ENCODE assay signal across 9 mouse cellular contexts in the genomic region with DNA sequence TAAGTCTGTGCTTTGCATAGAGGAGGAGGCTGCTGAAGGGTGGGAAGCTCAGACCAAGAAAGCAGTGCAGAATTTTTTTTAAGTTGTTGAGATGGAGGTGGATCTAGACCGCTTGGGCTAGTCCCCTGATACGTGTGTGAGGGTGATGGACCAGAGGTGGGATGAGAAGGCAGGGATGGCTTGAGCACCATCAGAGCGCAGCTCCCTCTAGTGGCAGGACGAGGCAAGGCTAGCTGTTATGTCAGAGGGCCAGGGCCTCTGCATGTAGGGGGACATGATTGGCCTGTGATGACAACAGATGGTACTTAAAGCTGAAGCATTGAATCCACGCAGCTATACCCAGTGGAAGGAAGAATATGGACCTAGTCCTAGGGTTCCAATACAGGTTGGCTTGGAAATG. TPM values are rescaled to one million over a fixed set of nuclear protein-coding genes. Genes with fewer than 3 reads are reported as not detected.
DNase-seq lines count a peak whose midpoint lies in the region; ATAC-seq and TF ChIP-seq lines count a peak whose summit lies in the region.
"Had no signal": no experiment of that assay in that cellular context is flagged by ENCODE, and none has a peak within 500 bp of the region (broad histone marks: within the 10 kb centered on the region; RNA-seq: fewer than 3 reads in every experiment).

No protein-coding gene starts in this region.

- H3K9ac ChIP-seq in heart, adult 2 months (ENCODE audit: low read depth, low read length): no peak overlapping the region
- H3K9ac ChIP-seq: embryonic facial prominence, embryonic 13.5 days had no signal

- peak in 1 of 2 experiments; percentile 32 for DNase-seq in heart, adult 2 months
- DNase-seq in heart, embryonic 10.5 days (ENCODE audit: low spot score): no peak
- peak; percentile 75 for DNase-seq in ZHBTc4 (ENCODE audit: low read depth, low spot score)
- DNase-seq in lung, postnatal 36 days: peak; percentile 49
- no peak for DNase-seq in cerebellum, adult 11-12 months
- no peak for DNase-seq in ovary, postnatal 14 days (ENCODE audit: low spot score)

- H3K9me3 ChIP-seq in heart, embryonic 10.5 days: no peaks in the 10 kb centered on the region
- H3K9me3 ChIP-seq: embryonic facial prominence, embryonic 13.5 days had no signal

- H3K27ac ChIP-seq in heart, adult 2 months: no peak overlapping the region
- H3K27ac ChIP-seq in heart, embryonic 10.5 days: no peak overlapping the region
- H3K27ac ChIP-seq: embryonic facial prominence, embryonic 13.5 days had no signal

- TF ChIP-seq CTCF in heart, adult 2 months (IDR thresholded peaks at IDR 0.05): peak; percentile 75
- TF ChIP-seq CTCF in C2C12 (IDR thresholded peaks at IDR 0.05; ENCODE audit: control insufficient read depth, insufficient read depth, insufficient read length): peak; percentile 53

- ATAC-seq in granulocyte monocyte progenitor cell, adult 5-6 weeks (replicated peaks; ENCODE audit: poor library complexity, severe bottlenecking): peak; percentile 45

- H3K79me3 ChIP-seq in C2C12 (ENCODE audit: low read depth): peaks cover 3% of the 10 kb centered on the region

- 60% methylated on average over 5 of the region's 5 CpGs for WGBS in heart, adult 2 months
- 56% methylated on average over 5 of the region's 5 CpGs for WGBS in heart, embryonic 10.5 days

- no peaks in the 10 kb centered on the region for H3K4me1 ChIP-seq in heart, adult 2 months (ENCODE audit: control insufficient read depth, insufficient read depth, low read length)
- H3K4me1 ChIP-seq in heart, embryonic 10.5 days: peaks cover 11% of the 10 kb centered on the region; the same call in 1 of the 2 replicates
- H3K4me1 ChIP-seq: embryonic facial prominence, embryonic 13.5 days had no signal

- H3K27me3 ChIP-seq in heart, adult 2 months (ENCODE audit: control insufficient read depth, insufficient read depth, low read length): no peaks in the 10 kb centered on the region
- H3K27me3 ChIP-seq in heart, embryonic 10.5 days (ENCODE audit: insufficient read depth, poor library complexity, severe bottlenecking): no peaks in the 10 kb centered on the region
- H3K27me3 ChIP-seq in C2C12 (ENCODE audit: control insufficient read depth, insufficient read depth, insufficient read length): no peaks in the 10 kb centered on the region
- H3K27me3 ChIP-seq: embryonic facial prominence, embryonic 13.5 days had no signal

- TF ChIP-seq EP300 in heart, adult 2 months (IDR thresholded peaks at IDR 0.05; ENCODE audit: insufficient read depth, low read depth, low read length): no peak

- TF ChIP-seq POLR2A in heart, adult 2 months (IDR thresholded peaks at IDR 0.05; ENCODE audit: insufficient read depth, low read depth, low read length): no peak

- intact Hi-C loops in heart, adult 2 months (cut with DNase I): loop anchor here (10.0 kb wide), 1 partner anchor 245 kb away; no protein-coding TSS in a partner anchor

- H3ac ChIP-seq in C2C12 (ENCODE audit: control insufficient read depth, insufficient read length, low read depth): no peak overlapping the region

- no peak overlapping the region for H3K4me3 ChIP-seq in heart, adult 2 months
- H3K4me3 ChIP-seq in heart, embryonic 10.5 days: no peak overlapping the region
- no peak overlapping the region for H3K4me3 ChIP-seq in C2C12 (ENCODE audit: insufficient read depth, poor library complexity, severe bottlenecking)
- H3K4me3 ChIP-seq: embryonic facial prominence, embryonic 13.5 days had no signal

- H3K36me3 ChIP-seq in heart, adult 2 months (ENCODE audit: control insufficient read depth, insufficient read depth, low read length): no peaks in the 10 kb centered on the region
- H3K36me3 ChIP-seq in heart, embryonic 10.5 days: peaks cover 15% of the 10 kb centered on the region; the same call in 1 of the 2 replicates
- H3K36me3 ChIP-seq in C2C12 (ENCODE audit: control insufficient read depth, insufficient read depth): no peaks in the 10 kb centered on the region

- H3K79me2 ChIP-seq in heart, adult 2 months (replicated peaks; ENCODE audit: control insufficient read depth, insufficient read depth, low read length): no peaks in the 10 kb centered on the region
- peaks cover 24% of the 10 kb centered on the region for H3K79me2 ChIP-seq in C2C12 (ENCODE audit: control insufficient read depth, insufficient read depth)

TF ChIP-seq in C2C12, 6 proteins besides CTCF, POLR2A, EP300 and RAD21:
- no peak for TF ChIP-seq MAX (IDR thresholded peaks at IDR 0.05)
- no peak for TF ChIP-seq CEBPB (IDR thresholded peaks at IDR 0.05; ENCODE audit: low read depth)
- TF ChIP-seq MYOG (IDR thresholded peaks at IDR 0.05; ENCODE audit: control insufficient read depth, extremely low read depth, insufficient read length): no peak
- TF ChIP-seq USF1 (IDR thresholded peaks at IDR 0.05; ENCODE audit: low read depth): no peak
- no peak for TF ChIP-seq MYOD1 (IDR thresholded peaks at IDR 0.05; ENCODE audit: control insufficient read depth, insufficient read length, low read depth)
- no peak for TF ChIP-seq FOSL1 (IDR thresholded peaks at IDR 0.05; ENCODE audit: insufficient read depth, low read length, poor library complexity, severe bottlenecking)

RNA-seq across cellular contexts. Expression of gene Pepd, which starts 7.6 kb away (rescaled TPM):
- 10 to 100 TPM; 24.6 to 26.6 TPM for total RNA-seq in heart, adult 2 months (2021)
- polyA plus RNA-seq in heart, adult 2 months (2012; rRNA removed): 38.9 and 43.0 TPM in 2 replicates
- polyA plus RNA-seq in heart, embryonic 10.5 days (2016; fragmentation: Nextera tagmentation; extraction: Ambion mirVana): 60.8 and 64.5 TPM in 2 replicates
- polyA plus RNA-seq in C2C12 (2012; fragmentation: generic; extraction: Trizol): 82.9 TPM
- 33.0 and 38.9 TPM in 2 replicates for total RNA-seq in granulocyte monocyte progenitor cell, adult 5-6 weeks (2014; fragmentation: Nextera tagmentation)
- 36.1 and 40.8 TPM in 2 replicates for total RNA-seq in granulocyte monocyte progenitor cell, adult 5-6 weeks (2017)

Comparison
In these comparisons a context has a peak if more than half of its experiments do, and no peak if none do; other contexts are left out.
1. DNase-seq: peak in ZHBTc4 (single experiment) and lung, postnatal 36 days (single experiment); none in heart, embryonic 10.5 days (single experiment), cerebellum, adult 11-12 months (single experiment) and ovary, postnatal 14 days (single experiment).